Mouse (Mus musculus) liver, embryonic 14.5 days (tissue): ENCODE measurements around the gene Arl4d.

Experiments
- CTCF ChIP-seq: IDR thresholded peaks from 2 replicates; pipeline ENCODE4 v1.5.1; 2016; ENCODE audit warnings: antibody characterized with exemption, low read depth, control low read depth
- EP300 ChIP-seq: IDR thresholded peaks from 2 replicates; pipeline ENCODE4 v1.6.1; 2016; ENCODE audit warnings: antibody characterized with exemption, low read depth

- no peak for TF ChIP-seq CTCF
- no peak for TF ChIP-seq EP300
Measured at GRCm38 (mm10) chr11:101704081-101704480, 38.7 kb downstream of the Arl4d start.
